Mouse (Mus musculus): ENCODE measurements at regions not wholly inside any gene's neighbourhood (a gene's known extent, or its start where the extent isn't known, plus 50 kb on each side); places are given as distances from the start of the nearest gene placed in this dataset.

DNA sequence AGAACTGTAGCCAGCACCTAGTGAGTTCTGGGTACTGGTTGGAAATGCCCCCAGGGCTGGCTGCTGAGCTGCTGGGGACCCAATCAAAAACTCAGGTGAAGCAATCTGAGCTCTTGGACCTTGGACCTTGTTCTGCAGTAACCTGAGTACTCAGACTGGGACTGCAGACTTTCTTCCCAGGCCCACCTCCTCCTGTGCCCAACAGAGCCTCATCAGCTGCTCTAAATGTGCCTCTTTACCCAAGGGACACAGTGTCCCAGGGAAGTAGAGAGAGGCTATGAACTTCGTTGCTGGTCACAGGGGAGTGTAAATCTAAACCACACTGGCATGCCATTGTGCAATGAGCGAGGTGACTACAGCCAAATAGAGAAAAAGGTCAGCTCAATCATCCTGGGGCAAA is 277.6 kb upstream of the Zmiz1 start:
- Histone ChIP-seq H3K36me3 (ENCODE audit: control insufficient read depth, insufficient read depth, low read length) (no peaks in the 10 kb centered on the region), H3K4me1 (ENCODE audit: control insufficient read depth, insufficient read depth, low read length) (peaks cover 6% of the 10 kb centered on the region), H3K27ac (ENCODE audit: low read depth, low read length) (no peak overlapping the region), H3K4me3 (ENCODE audit: low read depth, low read length) (no peak overlapping the region), H3K27me3 (ENCODE audit: control insufficient read depth, insufficient read depth, low read length) (no peaks in the 10 kb centered on the region), H3K9me3 (ENCODE audit: control insufficient read depth, low read length) (no peaks in the 10 kb centered on the region), H3K9ac (ENCODE audit: low read length) (no peak overlapping the region), H3K4me2 (ENCODE audit: low read depth) (no peak overlapping the region)
- DNase-seq (ENCODE audit: low spot score), result no peak
- ATAC-seq (ENCODE audit: insufficient read depth, low FRiP score, low TSS enrichment), result no peak
- WGBS, result 64% methylated on average over 2 of the region's 2 CpGs

DNA sequence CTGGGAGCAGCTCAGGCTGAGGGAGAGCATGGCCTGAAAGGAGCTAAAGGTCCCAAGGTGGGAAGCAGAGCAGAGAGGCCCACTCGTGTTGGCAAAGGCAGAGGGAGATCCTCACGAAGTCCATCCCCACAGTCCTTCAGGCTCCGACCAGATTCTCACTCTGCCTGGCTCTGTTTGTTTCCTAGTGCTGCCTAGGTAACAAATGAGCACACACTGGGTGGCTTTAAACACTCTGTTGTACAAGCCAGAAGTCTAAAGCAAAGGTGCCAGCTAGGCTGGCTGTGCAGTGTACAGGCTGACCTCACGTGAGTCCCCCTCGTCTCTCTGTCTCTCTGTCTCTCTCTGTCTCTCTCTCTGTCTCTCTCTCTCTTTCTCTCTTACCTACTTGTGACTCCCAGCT is 274.9 kb upstream of the Zmiz1 start:
- Histone ChIP-seq H3K27me3 (ENCODE audit: control insufficient read depth, insufficient read depth, low read length) (no peaks in the 10 kb centered on the region), H3K4me1 (ENCODE audit: control insufficient read depth, insufficient read depth, low read length) (peaks cover 6% of the 10 kb centered on the region), H3K4me2 (ENCODE audit: low read depth) (no peak overlapping the region), H3K4me3 (ENCODE audit: low read depth, low read length) (no peak overlapping the region), H3K9me3 (ENCODE audit: control insufficient read depth, low read length) (no peaks in the 10 kb centered on the region), H3K27ac (ENCODE audit: low read depth, low read length) (no peak overlapping the region), H3K9ac (ENCODE audit: low read length) (no peak overlapping the region), H3K36me3 (ENCODE audit: control insufficient read depth, insufficient read depth, low read length) (no peaks in the 10 kb centered on the region)
- ATAC-seq (ENCODE audit: insufficient read depth, low FRiP score, low TSS enrichment), result no peak
- WGBS, result 60% methylated on average over 5 of the region's 5 CpGs
- DNase-seq (ENCODE audit: low spot score), result no peak

- Histone ChIP-seq H3K27ac (ENCODE audit: low read depth, low read length) (no peak overlapping the region), H3K9ac (ENCODE audit: low read length) (no peak overlapping the region), H3K27me3 (ENCODE audit: control insufficient read depth, insufficient read depth, low read length) (no peaks in the 10 kb centered on the region), H3K36me3 (ENCODE audit: control insufficient read depth, insufficient read depth, low read length) (no peaks in the 10 kb centered on the region), H3K4me3 (ENCODE audit: low read depth, low read length) (no peak overlapping the region), H3K4me2 (ENCODE audit: low read depth) (no peak overlapping the region), H3K4me1 (ENCODE audit: control insufficient read depth, insufficient read depth, low read length) (peaks cover 6% of the 10 kb centered on the region), H3K9me3 (ENCODE audit: control insufficient read depth, low read length) (no peaks in the 10 kb centered on the region)
- DNase-seq (ENCODE audit: low spot score) (no peak), ATAC-seq (ENCODE audit: insufficient read depth, low FRiP score, low TSS enrichment) (no peak)
- 79% methylated on average over 1 of the region's 1 CpGs for WGBS
Measured at GRCm38 (mm10) chr14:25184875-25185274, 274.1 kb upstream of the Zmiz1 start.

GRCm38 (mm10) chr14:25185556-25185958 is 273.4 kb upstream of the Zmiz1 start:
- 53% methylated on average over 10 of the region's 10 CpGs for WGBS
- no peaks in the 10 kb centered on the region for H3K9me3 ChIP-seq (ENCODE audit: control insufficient read depth, low read length)
- no peak overlapping the region for H3K4me2 ChIP-seq (ENCODE audit: low read depth)
- no peaks in the 10 kb centered on the region for H3K27me3 ChIP-seq (ENCODE audit: control insufficient read depth, insufficient read depth, low read length)
- DNase-seq (ENCODE audit: low spot score) (no peak), ATAC-seq (ENCODE audit: insufficient read depth, low FRiP score, low TSS enrichment) (no peak)
- H3K36me3 ChIP-seq (ENCODE audit: control insufficient read depth, insufficient read depth, low read length), result no peaks in the 10 kb centered on the region
- no peak overlapping the region for H3K27ac ChIP-seq (ENCODE audit: low read depth, low read length)
- H3K4me1 ChIP-seq (ENCODE audit: control insufficient read depth, insufficient read depth, low read length), result peaks cover 6% of the 10 kb centered on the region
- H3K9ac ChIP-seq (ENCODE audit: low read length), result no peak overlapping the region
- H3K4me3 ChIP-seq (ENCODE audit: low read depth, low read length), result no peak overlapping the region

DNA sequence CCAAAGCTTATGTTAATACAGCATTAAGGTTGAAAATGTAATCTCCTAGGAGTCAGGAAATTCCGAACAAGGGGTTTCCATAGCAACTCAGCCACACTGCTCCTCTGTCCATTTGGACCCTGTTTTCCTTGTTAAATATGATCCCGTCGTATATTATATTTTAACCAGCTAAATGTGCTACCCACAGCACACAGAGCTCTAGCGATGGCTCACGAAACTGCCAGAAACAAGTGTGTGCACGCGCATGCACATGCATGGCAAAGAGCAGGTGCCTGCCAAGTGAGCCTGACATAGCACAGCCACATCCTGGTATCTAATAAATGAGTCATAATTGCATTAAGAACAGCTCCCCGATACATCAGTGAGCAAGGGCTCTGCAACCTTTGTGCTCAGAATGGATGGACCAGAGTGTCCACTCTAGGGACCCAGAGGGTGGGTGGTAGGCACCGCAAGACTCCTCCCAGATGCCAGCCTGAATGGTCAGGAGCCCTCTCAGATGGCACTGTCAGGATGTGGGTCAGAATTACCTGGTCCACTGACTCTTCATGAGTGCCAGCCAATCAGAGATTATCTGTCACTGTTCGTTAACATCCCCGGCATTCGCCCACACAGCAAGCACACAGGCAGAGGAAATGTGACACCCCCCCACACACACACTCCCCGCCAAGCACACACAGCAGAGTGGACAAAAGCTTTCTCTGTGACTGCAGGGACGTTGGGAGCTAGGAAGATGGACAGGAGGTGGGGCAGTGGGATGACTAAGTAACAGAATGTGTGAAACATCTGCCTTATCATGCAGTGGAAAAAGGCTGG is 272.8 kb upstream of the Zmiz1 start:
- Histone ChIP-seq H3K9me3 (ENCODE audit: control insufficient read depth, low read length) (no peaks in the 10 kb centered on the region), H3K4me2 (ENCODE audit: low read depth) (no peak overlapping the region), H3K9ac (ENCODE audit: low read length) (no peak overlapping the region), H3K27me3 (ENCODE audit: control insufficient read depth, insufficient read depth, low read length) (no peaks in the 10 kb centered on the region), H3K36me3 (ENCODE audit: control insufficient read depth, insufficient read depth, low read length) (no peaks in the 10 kb centered on the region), H3K27ac (ENCODE audit: low read depth, low read length) (0 out of 2 replicates have a peak overlapping the region, but pooled peaks have one; percentile 4), H3K4me1 (ENCODE audit: control insufficient read depth, insufficient read depth, low read length) (peaks cover 6% of the 10 kb centered on the region), H3K4me3 (ENCODE audit: low read depth, low read length) (no peak overlapping the region)
- DNase-seq (ENCODE audit: low spot score) (no peak), ATAC-seq (ENCODE audit: insufficient read depth, low FRiP score, low TSS enrichment) (no peak; the same call in 1 of the 2 replicates)
- WGBS, result 63% methylated on average over 14 of the region's 14 CpGs

DNA sequence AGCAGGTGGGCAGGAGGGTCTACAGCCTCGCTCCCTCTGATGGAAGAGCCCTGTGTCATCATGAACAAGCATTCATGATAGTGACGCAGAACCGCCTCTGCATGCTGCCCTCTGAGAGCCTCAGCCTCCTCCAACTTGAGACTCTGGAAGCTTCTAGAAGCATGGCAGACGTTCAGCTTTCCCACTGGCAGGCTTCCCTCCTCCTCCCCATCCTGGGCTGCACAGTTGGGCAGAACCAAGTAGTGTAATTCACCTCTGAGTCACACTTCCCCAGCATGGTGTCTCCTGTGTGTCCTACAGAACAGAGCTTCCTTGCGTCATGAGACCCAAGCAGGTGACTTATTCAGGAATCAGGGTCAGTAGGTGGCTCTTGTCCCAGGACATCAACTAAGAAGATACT is 271.3 kb upstream of the Zmiz1 start:
- no peak for DNase-seq (ENCODE audit: low spot score)

GRCm38 (mm10) chr14:25189256-25189655 is 269.7 kb upstream of the Zmiz1 start:
- no peaks in the 10 kb centered on the region for H3K9me3 ChIP-seq (ENCODE audit: control insufficient read depth, low read length)
- ATAC-seq (ENCODE audit: insufficient read depth, low FRiP score, low TSS enrichment) (no peak), DNase-seq (ENCODE audit: low spot score) (no peak)
- no peak overlapping the region for H3K4me2 ChIP-seq (ENCODE audit: low read depth)
- H3K4me3 ChIP-seq (ENCODE audit: low read depth, low read length), result no peak overlapping the region
- no peaks in the 10 kb centered on the region for H3K27me3 ChIP-seq (ENCODE audit: control insufficient read depth, insufficient read depth, low read length)
- H3K36me3 ChIP-seq (ENCODE audit: control insufficient read depth, insufficient read depth, low read length), result no peaks in the 10 kb centered on the region
- WGBS, result 86% methylated on average over 5 of the region's 5 CpGs
- H3K9ac ChIP-seq (ENCODE audit: low read length), result no peak overlapping the region
- H3K27ac ChIP-seq (ENCODE audit: low read depth, low read length), result no peak overlapping the region
- H3K4me1 ChIP-seq (ENCODE audit: control insufficient read depth, insufficient read depth, low read length), result peaks cover 6% of the 10 kb centered on the region

More for the DNA sequence above, 271.3 kb upstream of the Zmiz1 start:
- Histone ChIP-seq H3K27me3 (ENCODE audit: control insufficient read depth, insufficient read depth, low read length) (no peaks in the 10 kb centered on the region), H3K36me3 (ENCODE audit: control insufficient read depth, insufficient read depth, low read length) (no peaks in the 10 kb centered on the region), H3K4me1 (ENCODE audit: control insufficient read depth, insufficient read depth, low read length) (peaks cover 6% of the 10 kb centered on the region), H3K9ac (ENCODE audit: low read length) (no peak overlapping the region), H3K27ac (ENCODE audit: low read depth, low read length) (no peak overlapping the region), H3K4me3 (ENCODE audit: low read depth, low read length) (no peak overlapping the region), H3K9me3 (ENCODE audit: control insufficient read depth, low read length) (no peaks in the 10 kb centered on the region), H3K4me2 (ENCODE audit: low read depth) (no peak overlapping the region)
- WGBS, result 93% methylated on average over 5 of the region's 5 CpGs
- ATAC-seq (ENCODE audit: insufficient read depth, low FRiP score, low TSS enrichment), result no peak

DNA sequence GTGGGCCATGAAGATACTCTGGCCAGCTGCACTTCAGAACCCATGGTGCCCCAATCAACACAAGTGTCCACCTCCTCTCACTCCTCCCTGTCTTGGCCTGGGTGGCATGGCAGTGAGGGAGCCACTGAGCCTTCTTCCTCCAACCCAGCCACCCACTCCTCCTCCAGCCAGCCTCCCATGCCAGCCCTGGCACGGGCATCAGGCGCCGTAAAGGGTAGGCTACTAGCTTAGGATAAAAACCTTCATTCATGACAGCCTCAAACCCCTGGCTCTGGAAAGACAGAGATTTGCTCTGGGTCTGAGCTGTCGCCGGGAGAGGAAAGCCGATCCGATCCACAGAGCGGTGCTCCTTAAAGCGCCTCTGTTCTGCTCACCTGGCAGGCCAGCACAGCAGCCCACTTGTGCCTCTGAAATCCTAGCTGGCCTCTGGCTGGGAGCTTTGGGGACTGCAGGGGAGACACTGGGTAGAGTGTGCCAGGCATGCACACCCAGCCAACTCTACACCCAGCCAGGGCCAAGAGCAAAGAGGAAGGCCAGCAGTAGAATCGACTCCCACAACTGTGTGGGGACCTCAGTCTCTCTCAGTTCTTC is 268.2 kb upstream of the Zmiz1 start:
- no peak overlapping the region for H3K4me2 ChIP-seq (ENCODE audit: low read depth)
- no peaks in the 10 kb centered on the region for H3K9me3 ChIP-seq (ENCODE audit: control insufficient read depth, low read length)
- H3K27ac ChIP-seq (ENCODE audit: low read depth, low read length), result no peak overlapping the region
- peaks cover 9% of the 10 kb centered on the region for H3K4me1 ChIP-seq (ENCODE audit: control insufficient read depth, insufficient read depth, low read length)
- H3K9ac ChIP-seq (ENCODE audit: low read length), result no peak overlapping the region
- H3K36me3 ChIP-seq (ENCODE audit: control insufficient read depth, insufficient read depth, low read length), result no peaks in the 10 kb centered on the region
- 91% methylated on average over 10 of the region's 10 CpGs for WGBS
- ATAC-seq (ENCODE audit: insufficient read depth, low FRiP score, low TSS enrichment), result no peak
- H3K27me3 ChIP-seq (ENCODE audit: control insufficient read depth, insufficient read depth, low read length), result no peaks in the 10 kb centered on the region
- DNase-seq (ENCODE audit: low spot score), result no peak
- H3K4me3 ChIP-seq (ENCODE audit: low read depth, low read length), result no peak overlapping the region

DNA sequence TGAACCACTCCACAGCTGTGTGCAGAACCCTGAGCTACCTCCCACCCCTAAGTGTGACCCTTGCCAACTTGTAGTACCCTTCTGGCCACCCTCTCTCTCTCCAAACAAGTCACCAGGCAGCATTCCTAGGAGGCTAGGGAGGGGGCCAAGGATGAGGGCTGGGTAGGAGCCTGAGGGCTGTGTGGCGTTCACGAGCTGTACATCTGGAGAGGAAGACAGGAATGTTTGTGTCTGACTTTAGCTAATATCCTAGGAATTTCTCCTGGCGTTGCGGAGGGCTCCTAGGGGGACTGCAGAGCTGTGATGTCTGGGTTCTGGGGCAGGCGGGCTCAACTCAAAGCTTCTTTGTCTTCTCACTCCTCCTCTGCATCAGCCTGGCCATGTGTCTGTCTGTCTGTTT is 262.2 kb upstream of the Zmiz1 start:
- Histone ChIP-seq H3K4me1 (ENCODE audit: control insufficient read depth, insufficient read depth, low read length) (0 out of 2 replicates have a peak, but pooled peaks cover 4% of the 10 kb centered on the region), H3K9ac (ENCODE audit: low read length) (no peak overlapping the region), H3K27me3 (ENCODE audit: control insufficient read depth, insufficient read depth, low read length) (no peaks in the 10 kb centered on the region), H3K27ac (ENCODE audit: low read depth, low read length) (no peak overlapping the region), H3K4me2 (ENCODE audit: low read depth) (no peak overlapping the region), H3K36me3 (ENCODE audit: control insufficient read depth, insufficient read depth, low read length) (no peaks in the 10 kb centered on the region), H3K9me3 (ENCODE audit: control insufficient read depth, low read length) (no peaks in the 10 kb centered on the region), H3K4me3 (ENCODE audit: low read depth, low read length) (no peak overlapping the region)
- peak; percentile 36 for DNase-seq (ENCODE audit: low spot score)
- ATAC-seq (ENCODE audit: insufficient read depth, low FRiP score, low TSS enrichment), result no peak
- 47% methylated on average over 5 of the region's 5 CpGs for WGBS

Measured in neural tube, embryonic 11.5 days (tissue).